Mouse (Mus musculus) lung, adult 10 weeks (tissue): ENCODE measurements around the gene Spaca1. TPM values are rescaled to one million over a fixed set of nuclear protein-coding genes. Genes with fewer than 3 reads are reported as not detected.

Experiments
- polyA plus RNA-seq: library from polyadenylated mRNA; stranded (reverse); fragments of 350-450 nt; fragmentation: Illumina TruSeq; extraction: RNeasy Lipid Tissue Mini Kit (QIAGEN cat#74804); gene quantifications from one replicate; pipeline ENCODE4 v1.2.3, GENCODE M21; 2014; ENCODE audit warnings: low read depth, low replicate concordance; ENCODE audit not compliant: insufficient read depth

Gene Spaca1
- polyA plus RNA-seq = 0.46 TPM

DNA sequence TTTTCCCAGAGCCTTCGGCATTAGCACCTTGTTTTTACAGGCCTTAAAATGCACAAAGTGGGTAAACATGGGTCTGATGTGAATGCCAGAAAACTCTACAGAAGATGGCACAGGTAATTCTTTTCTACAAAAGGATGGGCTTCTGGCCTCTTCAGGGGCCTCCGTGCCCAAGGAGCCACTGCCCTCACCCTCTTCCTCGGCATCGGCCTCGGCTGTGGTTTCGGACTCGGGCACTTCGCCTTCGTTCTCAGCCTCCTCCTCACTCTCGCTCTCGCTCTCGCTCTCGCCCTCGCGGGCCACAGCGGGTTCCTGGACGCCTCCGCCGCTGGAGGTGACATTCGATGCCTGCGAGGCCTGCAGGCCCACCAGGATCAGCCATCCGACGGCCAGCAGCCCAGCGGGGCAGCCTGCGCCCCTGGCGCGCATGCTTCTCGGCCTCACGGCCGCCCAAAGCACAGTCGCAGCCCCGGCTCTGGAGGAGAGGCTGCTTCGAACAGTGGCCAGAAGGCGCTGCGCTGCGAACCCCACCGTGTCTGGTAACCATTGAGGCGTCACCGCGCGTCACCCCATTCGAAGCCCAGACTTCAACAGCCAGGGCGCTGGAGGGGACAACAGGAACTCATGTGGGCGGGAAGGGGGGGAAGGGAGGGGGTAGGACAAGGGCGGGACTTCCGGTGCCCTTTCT, at the start of gene Spaca1:
TSS of gene Spaca1 (minus strand) at position 621 of the 685 bp plus-strand sequence.

Other genes starting within 250 kb of the Spaca1 start
- gene Cnr1, start 125.6 kb downstream of the Spaca1 start, polyA plus RNA-seq = 0.50 TPM